Mouse (Mus musculus) cerebellum, postnatal 36 days (tissue): Measurements from ENCODE around the gene Lamb1.
A peak's percentile ranks its signal among the peaks of the same experiment; 100 is the strongest.

Source experiments
- DNase-seq, 2 experiments: peaks; one replicate each; pipeline ENCODE4 v3.0.0; 2021 to 2022; ENCODE audit warnings: mixed read lengths in 2 of 2

Lamb1 gene

DNA sequence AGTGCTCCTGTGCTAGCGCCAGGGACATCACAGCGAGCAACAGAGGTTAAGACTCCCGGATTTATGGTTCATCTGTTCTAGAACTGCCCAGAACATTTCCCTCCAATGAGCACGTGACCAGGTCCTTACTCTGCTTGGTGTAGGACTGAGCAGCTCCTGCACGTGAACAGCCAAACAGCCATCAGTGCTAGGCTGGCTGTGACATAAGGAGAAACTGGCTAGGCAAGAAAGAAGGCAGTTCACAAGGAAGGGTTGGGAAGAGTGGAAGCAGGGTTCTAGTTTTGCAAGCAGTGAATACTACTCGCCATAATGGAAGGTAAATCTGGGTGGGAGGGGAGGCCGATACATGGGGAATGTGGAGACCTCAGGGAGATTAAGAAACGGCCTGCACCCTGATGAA is 10.1 kb upstream of the Lamb1 start:
- DNase-seq, result no peak

DNA sequence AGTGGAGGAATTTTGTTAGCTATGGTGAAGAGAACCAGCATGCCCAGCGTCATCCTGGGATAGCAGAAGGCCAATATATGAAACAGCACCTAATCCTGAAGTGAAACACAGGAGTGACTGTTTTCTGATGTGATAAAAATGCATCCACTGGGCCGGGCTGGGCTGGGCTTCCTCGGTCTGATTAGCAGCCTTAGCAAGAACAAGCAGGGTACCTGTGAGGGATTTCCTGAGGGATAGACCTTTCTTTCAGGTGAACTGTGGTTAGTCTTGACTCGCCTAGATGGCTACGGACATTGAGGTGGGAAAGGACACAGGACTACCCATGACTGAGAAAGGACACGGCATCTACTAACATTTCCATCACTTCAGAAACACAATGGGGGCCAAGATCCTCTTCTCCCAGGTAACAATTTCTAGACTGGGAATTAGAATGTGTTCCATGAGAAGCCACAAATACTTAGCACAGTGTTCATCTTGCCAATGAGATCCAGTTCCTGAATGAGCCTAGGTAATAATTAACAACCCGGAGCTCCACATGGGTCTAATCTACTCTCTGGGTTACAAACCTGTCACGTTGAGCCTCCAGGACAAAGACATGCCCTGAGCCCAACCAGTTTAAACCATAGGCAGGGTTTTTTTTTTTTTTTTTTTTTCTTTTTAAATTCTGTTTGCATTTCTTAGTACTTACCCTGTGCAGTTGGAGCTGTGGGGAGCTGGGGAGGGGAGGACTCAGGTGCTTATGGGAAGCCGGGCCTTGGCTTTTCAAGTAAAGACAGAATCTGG is 8.7 kb upstream of the Lamb1 start:
- DNase-seq, result no peak

DNA sequence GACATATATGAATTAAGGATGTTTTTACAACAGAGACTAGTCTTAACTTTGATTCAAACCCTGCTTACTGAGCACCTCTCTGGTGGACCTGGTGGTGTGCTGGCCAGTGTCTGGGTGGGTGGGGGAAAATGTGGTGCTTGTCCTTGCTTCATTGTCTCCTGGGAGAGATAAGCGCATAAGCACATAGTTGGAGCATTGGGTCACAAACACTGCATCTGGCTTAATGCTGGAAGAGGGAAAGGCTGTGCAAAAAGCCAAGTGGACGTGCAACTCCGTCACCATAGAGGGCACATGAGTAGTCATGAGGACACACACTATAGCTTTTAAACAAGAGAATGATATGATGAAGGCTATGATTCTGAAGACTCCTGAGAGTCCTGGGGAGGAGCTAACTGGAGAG is 3.2 kb upstream of the Lamb1 start:
- DNase-seq, result no peak

DNA sequence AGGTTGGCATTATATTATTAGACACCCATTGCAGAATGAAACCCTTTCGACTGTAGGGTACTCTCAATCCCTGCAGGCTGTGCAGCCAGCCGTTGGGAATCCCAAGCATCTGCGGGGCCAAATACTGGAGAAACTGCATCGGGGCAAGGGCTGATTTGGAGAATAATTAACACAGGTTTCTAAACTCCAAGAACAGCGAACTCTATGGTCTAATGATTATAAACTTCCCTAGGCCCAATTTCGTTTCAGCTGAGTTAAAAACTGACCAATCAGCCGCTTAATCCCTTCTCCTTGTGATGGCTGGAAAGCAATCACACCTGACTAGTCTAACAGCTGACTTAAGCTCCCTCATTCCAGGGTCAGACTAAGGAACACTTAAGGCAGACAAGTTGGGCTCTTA is 1.1 kb upstream of the Lamb1 start:
- no peak for DNase-seq

- DNase-seq, result peak in 1 of 2 experiments; percentile 7
These were observed 843 bp downstream of the Lamb1 start for GRCm38 (mm10) chr12:31265722-31266431.

GRCm38 (mm10) chr12:31266686-31267085 is 1.7 kb downstream of the Lamb1 start:
- DNase-seq, result no peak

DNA sequence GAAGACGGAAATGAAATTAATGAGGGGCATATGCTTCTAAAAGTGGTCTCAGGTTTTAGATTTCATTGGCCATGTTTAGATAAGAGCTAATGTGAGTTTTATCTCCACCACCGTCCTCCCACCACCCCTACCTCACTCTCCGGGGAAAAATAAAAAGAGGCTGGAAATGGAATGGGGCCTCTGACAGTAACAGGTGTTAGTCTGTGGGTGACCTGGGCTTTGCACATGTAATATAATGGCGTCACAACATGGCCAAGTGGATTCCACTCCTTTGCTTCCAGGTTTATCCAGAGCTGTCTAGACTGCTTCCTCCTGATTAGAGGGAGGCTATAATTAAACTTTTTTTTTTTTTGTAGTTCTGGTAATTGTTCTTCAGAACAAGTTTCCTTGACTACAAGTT is 2.3 kb downstream of the Lamb1 start:
- DNase-seq, result no peak

- DNase-seq, result no peak
These were observed 3.3 kb downstream of the Lamb1 start for GRCm38 (mm10) chr12:31268315-31268714.

DNA sequence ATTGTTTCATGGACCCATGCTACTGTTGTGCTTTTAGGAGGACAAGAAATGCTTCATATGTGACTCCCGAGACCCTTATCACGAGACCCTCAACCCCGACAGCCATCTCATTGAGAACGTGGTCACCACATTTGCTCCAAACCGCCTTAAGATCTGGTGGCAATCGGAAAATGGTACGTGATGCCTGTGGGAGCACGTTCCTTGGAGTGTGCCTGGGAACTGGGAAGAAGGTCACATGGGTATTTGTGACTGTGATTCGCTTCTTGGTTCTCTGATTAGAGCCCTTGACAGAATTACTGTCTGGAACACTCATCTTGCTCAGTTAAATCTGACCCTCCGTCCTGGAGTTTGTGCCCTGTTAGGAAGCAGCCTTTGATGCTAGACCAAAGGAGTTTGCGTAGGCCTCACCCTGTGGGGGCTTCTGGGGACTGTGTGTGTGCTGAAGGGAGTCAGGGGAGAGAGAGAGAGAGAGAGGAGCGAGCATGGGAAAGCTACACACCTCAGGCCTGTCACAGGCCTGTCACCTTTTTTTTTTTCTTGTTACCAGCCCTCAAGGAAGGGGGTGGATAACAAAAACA is 4.1 kb downstream of the Lamb1 start:
- DNase-seq, result no peak

GRCm38 (mm10) chr12:31270361-31270760 is 5.3 kb downstream of the Lamb1 start:
- DNase-seq, result no peak

DNA sequence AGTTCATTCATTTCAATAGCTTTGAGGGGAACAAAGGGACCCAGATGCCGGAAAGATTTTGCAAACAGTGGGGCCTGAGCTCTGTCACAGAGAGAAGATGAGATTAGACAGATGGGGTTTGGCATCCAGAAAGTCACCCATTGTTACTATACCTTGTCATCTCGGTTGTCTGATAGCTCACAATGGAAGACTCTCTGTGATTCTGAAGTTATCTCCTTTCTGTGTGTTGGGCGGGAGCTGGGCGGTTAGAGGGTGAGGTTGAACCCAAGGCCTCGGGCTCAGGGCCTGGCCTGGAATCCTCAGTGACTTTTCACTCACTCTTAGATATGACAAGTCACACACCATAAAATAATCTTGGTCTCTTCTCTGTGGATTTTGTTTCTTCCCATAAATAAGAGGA is 5.7 kb downstream of the Lamb1 start:
- no peak for DNase-seq

DNA sequence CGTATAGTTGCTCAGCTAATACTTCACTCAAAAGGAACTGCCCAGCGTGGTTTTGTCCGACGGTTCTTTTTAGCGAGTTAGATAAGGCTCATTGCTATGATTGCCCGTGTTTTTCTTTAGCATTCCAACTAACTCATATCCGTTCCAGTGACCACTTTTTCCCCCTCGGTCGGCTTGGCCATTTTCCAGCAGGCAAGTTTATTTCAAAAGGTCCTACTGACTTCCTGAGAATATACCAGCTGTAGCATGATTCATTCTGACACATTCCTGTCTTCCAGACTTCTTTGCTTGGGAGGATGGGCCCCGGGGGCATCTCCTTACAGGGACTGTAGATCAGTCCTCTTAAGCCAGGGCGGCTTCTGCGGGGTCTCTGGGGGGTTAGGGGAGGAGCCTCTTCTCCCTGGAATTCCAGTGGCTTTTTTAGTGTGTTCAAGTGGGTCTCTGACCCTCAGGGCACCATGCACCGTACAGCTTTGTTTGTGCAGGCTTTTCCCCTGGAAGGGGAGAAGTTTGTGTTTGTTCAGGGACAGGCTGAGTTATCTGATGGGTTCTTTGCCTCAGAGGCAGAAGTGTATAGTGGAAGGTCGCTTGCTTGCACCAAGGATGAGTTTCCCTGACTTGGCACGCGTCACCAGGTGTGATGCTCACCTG is 6.5 kb downstream of the Lamb1 start:
- no peak for DNase-seq

GRCm38 (mm10) chr12:31272012-31272735 is 7.1 kb downstream of the Lamb1 start:
- DNase-seq, result no peak

GRCm38 (mm10) chr12:31272846-31273245 is 7.8 kb downstream of the Lamb1 start:
- no peak for DNase-seq

- no peak for DNase-seq
These were observed 8.6 kb downstream of the Lamb1 start for GRCm38 (mm10) chr12:31273646-31274045.

DNA sequence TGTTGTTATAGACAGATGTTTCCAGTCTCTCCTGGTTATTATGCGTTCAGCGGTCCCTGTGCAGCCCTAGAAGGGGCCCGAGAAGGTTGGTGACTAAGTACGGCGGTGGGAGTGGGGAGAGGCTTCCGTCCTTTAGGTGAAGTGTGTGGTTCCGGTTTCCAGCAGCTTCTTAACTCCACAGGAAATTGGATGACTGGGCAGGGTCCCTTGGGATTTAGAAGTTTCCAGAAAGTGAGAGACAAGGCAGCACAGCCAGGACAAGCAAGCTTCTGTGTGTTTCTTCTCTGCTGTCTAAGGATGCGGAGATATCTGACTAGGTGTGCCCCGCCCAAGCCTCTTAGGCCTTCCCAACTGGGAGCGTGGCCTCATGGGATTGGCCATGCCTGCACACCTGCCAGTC is 10.4 kb downstream of the Lamb1 start:
- DNase-seq, result no peak

GRCm38 (mm10) chr12:31278270-31278669 is 13.2 kb downstream of the Lamb1 start:
- DNase-seq, result no peak

GRCm38 (mm10) chr12:31280318-31280717 is 15.3 kb downstream of the Lamb1 start:
- DNase-seq, result no peak

GRCm38 (mm10) chr12:31281100-31281591 is 16.1 kb downstream of the Lamb1 start:
- no peak for DNase-seq

DNA sequence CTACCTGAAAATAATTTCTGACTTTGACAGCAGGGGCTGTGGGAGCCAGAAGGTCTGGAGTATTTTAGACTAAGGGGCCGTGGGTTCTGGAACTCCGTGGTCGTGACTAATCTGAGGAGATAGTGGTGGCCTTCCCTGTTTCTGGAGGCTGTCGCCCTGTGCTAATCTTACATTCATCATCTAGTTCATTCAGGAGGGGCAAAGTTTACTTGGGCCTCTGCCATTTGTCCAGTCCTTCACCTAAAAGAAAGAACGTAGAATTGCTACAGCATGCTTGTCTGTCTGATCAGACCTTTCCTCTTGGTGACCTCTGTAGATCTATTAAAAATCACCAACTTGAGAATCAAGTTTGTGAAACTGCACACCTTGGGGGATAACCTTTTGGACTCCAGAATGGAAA is 17.2 kb downstream of the Lamb1 start:
- DNase-seq, result no peak

- DNase-seq, result no peak
These were observed 18.1 kb downstream of the Lamb1 start for GRCm38 (mm10) chr12:31283131-31283530.

DNA sequence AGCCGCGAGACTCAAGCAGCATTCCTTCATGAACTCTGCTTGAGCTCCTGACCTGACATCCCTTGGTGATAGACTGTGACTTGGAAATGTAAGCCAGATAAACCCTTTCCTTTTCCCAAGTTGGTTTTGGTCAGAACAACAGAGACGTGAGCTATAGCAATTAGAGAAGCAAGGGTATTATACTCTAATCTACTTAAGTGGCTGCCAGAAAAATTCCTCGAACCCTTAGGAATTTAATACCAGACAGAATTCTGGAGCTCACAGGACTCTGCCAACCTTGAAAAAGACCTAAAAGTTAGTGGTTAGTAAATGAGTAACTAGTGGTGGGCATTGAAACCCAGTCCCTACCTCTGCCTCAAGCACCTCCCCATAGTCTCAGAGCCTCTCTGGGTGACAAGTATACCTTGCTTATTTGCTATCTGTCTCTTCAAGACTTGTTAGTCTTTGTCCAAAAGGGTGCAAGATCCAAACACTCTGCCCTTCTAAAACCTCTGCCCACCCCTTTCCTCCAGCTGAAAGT is 18.6 kb downstream of the Lamb1 start:
- no peak for DNase-seq
